Mouse (Mus musculus) left cerebral cortex, postnatal 36 days (tissue): ENCODE measurements around the gene Zic1. TPM values are rescaled to one million over a fixed set of nuclear protein-coding genes. Genes with fewer than 3 reads are reported as not detected.

Experiments
- DNase-seq, 2 experiments: peaks; one replicate each; pipeline ENCODE4 v3.0.0; 2021 to 2022; ENCODE audit warnings: low spot score in 2 of 2, mixed read lengths in 1 of 2
- intact Hi-C: fragments of 180-260 bp; cut with DNase I; formaldehyde crosslinking; loops from one replicate; pipeline ENCODE4 v1.15.1; 2025
- total RNA-seq, 2 experiments: library from RNA; stranded (reverse); gene quantifications; 2 replicates each; pipeline ENCODE4 v1.2.3; 2021

The Zic1 gene
- 10 to 100 TPM in 1 of 2 experiments, 1 to 10 TPM in 1; 7.2 to 15.3 TPM for total RNA-seq

- DNase-seq = no peak
These were observed at the start of gene Zic1 for GRCm38 (mm10) chr9:91365664-91366063. Gene Zic1 (minus strand): TSS chr9:91365810.

GRCm38 (mm10) chr9:91414007-91414661 is 48.5 kb upstream of the Zic1 start:
- intact Hi-C loops = no loop called here
- no peak for DNase-seq

More at GRCm38 (mm10) chr9:91365664-91366063, at the start of gene Zic1:
- intact Hi-C loops = loop anchor here (10.0 kb wide), 1 partner anchor 1481 kb away; no protein-coding TSS in a partner anchor

GRCm38 (mm10) chr9:91409771-91410170 is 44.2 kb upstream of the Zic1 start:
- intact Hi-C loops = loop anchor here (5.0 kb wide), 1 partner anchor 47 kb away; the partner anchor contains the start of gene Zic4
- no peak for DNase-seq

GRCm38 (mm10) chr9:91406258-91406763 is 40.7 kb upstream of the Zic1 start:
- DNase-seq = no peak
- intact Hi-C loops = loop anchor here (5.0 kb wide), 1 partner anchor 44 kb away; the partner anchor contains the start of gene Zic4

GRCm38 (mm10) chr9:91405753-91406178 is 40.2 kb upstream of the Zic1 start:
- no peak for DNase-seq
- intact Hi-C loops = loop anchor here (5.0 kb wide), 1 partner anchor 43 kb away; the partner anchor contains the start of gene Zic4

DNA sequence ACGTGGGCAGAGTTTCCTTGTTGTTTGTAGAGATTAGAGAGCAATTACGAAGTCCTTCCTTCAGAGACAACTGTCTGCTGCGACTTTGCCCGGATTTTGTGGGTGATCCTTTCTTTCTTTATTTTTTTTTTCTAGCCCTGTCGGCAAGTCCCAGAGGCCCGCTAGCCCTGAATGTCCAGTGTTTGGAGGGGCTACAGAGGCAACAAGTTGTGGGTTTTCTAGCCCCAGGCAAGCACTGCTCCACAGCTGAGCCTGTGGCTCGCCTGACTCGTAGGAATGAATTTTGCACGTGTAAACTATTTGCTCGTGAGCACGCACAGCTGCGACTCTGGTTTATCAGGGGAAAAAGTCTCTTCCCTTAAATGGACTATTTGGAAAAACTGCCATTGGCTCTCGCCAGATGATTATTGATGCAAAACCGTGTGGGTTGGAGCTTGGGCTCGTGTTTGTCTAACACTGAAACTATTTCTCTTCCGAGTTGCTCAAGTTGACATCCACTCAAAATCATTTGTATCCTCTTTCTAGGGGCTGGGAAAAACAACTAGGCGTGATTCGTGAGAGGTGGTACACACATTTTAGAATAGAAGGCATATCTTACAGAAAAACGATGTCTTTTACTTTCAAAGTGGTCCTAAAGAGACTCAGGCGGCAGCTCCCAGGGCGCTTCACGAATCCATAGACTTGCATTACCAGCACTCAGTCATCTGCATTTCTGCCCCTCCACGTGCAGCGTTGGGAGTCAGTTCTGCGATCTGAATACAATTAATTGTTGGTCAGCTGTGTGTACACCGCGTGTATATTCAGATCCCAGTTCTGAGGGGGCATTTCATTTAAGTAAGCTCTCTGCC is 39.5 kb upstream of the Zic1 start:
- DNase-seq = no peak
- intact Hi-C loops = loop anchor here (5.0 kb wide), 1 partner anchor 43 kb away; the partner anchor contains the start of gene Zic4

DNA sequence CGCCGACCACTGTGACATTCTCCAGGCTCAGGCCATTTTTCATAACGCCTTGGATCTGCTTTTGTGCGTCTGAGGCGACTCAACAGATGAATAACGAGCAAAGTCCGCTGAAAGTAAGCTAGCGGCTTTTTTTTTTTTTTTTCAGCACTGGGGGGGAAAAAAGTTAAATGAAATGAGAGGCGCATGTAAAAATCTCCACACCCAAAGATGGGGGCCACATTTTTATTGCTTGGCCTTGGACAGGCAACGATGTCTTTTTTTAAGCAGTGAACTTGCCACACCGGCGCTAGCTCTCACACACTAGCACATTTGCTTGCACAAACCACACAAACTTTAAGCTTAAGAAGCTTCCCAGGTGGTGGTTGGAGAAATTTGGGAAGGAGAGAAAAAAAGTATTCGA is 38.6 kb upstream of the Zic1 start:
- intact Hi-C loops = no loop called here
- DNase-seq = no peak

- DNase-seq = no peak
- intact Hi-C loops = no loop called here
These were observed 35.9 kb upstream of the Zic1 start for GRCm38 (mm10) chr9:91401471-91401870.

- no peak for DNase-seq
These were observed 35.0 kb upstream of the Zic1 start for GRCm38 (mm10) chr9:91400482-91401093.

GRCm38 (mm10) chr9:91399976-91400375 is 34.4 kb upstream of the Zic1 start:
- intact Hi-C loops = no loop called here
- no peak for DNase-seq

More at GRCm38 (mm10) chr9:91400482-91401093, 35.0 kb upstream of the Zic1 start:
- intact Hi-C loops = no loop called here

- no peak for DNase-seq
- intact Hi-C loops = no loop called here
These were observed 29.6 kb upstream of the Zic1 start for GRCm38 (mm10) chr9:91395066-91395772.

GRCm38 (mm10) chr9:91394211-91394646 is 28.6 kb upstream of the Zic1 start:
- intact Hi-C loops = no loop called here
- no peak for DNase-seq

DNA sequence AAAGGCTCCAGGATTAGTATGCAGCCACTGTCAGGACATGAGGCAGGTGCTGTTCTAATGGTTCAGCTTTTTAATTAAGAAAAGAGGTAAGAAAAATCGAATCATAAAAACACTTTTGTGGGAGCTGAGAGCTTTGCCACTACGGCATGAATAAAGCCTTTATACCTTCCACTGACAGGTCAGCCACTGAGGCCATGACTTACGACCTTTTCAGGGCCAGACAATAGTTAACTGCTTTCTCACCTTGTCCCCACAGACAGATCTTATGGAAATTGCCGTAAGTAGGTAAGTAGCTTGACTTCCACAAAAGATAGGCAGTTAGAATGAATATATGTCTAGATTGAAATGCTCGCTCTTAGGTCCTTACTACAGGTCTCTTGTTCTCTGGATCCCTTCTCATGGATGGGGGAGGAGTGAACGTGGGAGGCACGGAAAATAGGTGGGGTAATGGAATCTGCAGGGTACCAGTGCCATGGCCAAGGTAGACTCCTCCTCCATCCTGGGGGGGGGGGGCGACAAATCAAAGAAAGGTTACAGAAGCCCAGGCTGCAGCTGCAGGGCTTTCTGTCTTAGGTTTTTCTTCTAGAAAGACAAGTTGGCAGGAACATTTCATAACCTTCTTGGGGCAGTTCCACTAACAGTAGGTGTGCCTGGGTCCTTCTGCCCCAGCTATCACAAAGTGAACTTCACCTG is 27.9 kb upstream of the Zic1 start:
- intact Hi-C loops = no loop called here
- DNase-seq = no peak

DNA sequence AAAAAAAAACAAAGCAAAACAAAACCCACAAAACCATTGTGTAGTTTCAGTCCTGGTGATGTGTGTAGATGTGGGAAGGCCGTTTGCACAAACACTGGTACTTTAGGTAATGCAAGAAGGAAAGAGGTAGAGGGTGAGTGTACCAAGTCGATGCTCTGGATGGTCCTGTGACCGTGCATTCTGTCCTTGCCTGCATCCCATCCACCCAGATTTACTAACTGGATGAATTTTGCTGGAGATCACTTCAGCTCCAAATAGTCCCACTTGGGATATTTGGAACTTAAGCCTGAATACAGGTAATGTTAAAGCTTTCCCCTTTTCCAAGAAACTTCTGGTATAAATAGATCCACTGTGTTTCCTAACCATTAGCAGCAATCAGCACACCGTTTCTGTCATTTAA is 22.6 kb upstream of the Zic1 start:
- no peak for DNase-seq
- intact Hi-C loops = no loop called here

DNA sequence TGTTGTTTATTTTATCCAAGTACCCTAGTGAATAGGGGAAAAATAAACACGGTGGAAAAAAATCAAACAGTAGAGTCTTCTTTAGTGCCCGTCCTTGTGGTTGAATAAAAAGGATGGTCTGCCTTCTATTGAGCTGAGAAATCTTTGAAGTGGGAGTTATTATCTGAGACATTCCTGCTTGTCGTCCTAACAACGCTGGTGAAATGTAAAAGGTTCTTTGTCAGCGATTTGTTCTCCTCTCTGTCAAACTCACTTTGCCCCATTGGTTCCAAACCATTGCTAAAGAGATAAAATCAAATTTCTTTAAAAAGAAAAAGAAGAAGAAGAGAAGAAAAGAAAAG is 22.1 kb upstream of the Zic1 start:
- intact Hi-C loops = no loop called here
- DNase-seq = no peak

DNA sequence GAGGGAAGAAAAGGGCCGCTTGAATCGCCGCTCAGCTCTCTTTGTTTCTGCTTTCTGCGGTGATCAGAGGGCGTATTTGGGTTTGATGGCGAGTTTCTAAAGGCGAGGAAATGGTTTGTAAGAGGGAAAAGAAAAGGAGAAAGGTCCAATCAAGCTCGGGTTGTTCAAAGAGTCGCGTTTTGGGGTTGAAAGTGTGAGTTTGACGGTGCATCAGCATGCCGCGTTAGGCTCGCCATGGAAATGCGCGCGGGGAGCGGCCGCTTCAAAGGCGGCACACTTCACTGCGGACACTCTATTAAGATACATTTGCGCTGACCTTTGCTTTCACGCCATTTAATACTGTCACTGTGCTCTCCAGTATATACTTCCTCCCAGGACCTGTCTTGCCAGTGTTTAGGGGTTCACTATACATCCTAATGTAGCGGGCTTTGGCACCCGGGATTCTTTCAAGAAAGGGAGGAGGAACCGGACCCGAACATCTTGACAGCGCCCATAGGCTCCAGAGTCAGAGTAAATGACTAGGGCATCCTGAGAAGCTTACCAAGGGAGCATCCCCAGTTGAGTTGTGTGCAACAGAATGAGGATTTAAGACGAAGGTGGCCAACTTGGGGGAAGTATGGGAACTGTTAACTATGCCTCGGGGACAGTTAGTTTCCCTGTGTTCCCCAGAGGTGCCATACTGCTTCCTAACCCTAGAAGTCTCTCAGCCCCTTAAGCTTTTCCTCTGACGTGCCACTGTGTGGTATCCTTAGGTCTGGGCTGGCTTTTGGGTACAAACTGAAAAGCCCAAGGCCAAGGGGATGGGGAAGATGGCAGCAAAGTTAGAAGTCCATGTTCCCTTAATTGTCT is 21.5 kb upstream of the Zic1 start:
- intact Hi-C loops = no loop called here
- no peak for DNase-seq

- no peak for DNase-seq
- intact Hi-C loops = no loop called here
These were observed 20.9 kb upstream of the Zic1 start for GRCm38 (mm10) chr9:91386502-91386890.
